Mouse (Mus musculus) thymus, adult 18-20 months (tissue): ENCODE measurements around the gene Mpo.

Experiments
- DNase-seq, 2 experiments: peaks; one replicate each; pipeline ENCODE4 v3.0.0; 2022; ENCODE audit warnings: mixed read lengths in 2 of 2

Gene Mpo

DNA sequence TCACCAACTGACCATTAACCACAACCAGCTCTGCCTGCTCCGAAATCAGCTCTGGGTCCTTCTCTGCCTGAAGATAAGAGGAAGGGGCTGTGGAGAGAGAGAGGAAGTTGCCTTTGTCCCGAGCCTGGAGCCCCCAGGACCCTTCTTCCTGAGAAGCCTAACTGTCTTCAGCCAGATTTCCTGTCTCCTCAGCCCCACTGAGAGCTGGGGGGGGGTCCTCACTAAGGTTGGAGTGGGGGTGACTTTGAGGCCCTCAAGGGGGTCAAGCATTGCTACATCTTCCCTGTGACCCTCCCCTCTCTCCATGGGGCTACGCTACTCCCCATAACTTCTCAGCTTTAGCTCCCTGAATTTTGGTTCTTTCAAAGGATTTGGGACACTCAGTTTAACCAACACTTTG lies at the start of gene Mpo:
Gene Mpo (plus strand): TSS at position 122 of the 400 bp plus-strand sequence.
- no peak for DNase-seq

DNA sequence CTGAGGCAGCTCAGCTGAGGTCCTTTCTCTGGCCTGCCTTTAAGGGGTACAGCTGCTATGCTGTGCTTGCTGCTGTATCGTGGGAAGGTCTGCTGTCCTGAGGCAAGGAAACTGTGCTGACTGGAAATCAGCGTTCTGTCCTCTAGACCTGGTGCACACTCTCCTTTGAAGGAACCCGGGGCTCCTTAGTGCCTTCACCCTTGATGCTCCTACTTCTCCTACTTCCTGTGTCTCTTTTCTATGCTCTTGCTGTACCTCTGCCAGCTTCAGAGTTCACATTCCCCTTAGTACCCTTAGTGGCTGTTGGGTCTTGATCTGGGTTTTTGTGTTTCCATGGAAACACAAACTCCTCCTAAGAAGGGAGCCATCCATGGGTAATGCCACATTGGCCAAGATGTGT lies 49.7 kb upstream of the Mpo start:
- no peak for DNase-seq

DNA sequence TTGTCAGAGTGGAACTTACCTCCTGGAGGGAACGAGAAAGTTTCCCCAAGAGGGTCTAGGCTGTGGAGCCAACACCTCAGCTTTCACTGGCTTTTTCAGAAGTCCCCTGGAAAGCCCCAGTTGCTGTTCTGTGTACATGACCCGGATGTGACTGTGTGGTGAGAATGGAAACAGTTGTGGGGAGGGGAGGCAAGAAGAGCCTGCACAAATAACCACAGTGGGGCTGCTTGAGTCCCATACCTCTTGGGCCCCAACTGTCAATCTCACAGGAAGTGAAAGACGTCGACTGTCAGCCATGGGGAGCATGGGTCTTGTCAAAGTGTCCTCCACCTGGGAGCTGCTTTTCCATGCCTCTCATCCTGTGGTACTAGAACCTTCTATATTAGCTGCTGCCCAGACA lies 48.4 kb upstream of the Mpo start:
- DNase-seq = peak; percentile 70 to 90

DNA sequence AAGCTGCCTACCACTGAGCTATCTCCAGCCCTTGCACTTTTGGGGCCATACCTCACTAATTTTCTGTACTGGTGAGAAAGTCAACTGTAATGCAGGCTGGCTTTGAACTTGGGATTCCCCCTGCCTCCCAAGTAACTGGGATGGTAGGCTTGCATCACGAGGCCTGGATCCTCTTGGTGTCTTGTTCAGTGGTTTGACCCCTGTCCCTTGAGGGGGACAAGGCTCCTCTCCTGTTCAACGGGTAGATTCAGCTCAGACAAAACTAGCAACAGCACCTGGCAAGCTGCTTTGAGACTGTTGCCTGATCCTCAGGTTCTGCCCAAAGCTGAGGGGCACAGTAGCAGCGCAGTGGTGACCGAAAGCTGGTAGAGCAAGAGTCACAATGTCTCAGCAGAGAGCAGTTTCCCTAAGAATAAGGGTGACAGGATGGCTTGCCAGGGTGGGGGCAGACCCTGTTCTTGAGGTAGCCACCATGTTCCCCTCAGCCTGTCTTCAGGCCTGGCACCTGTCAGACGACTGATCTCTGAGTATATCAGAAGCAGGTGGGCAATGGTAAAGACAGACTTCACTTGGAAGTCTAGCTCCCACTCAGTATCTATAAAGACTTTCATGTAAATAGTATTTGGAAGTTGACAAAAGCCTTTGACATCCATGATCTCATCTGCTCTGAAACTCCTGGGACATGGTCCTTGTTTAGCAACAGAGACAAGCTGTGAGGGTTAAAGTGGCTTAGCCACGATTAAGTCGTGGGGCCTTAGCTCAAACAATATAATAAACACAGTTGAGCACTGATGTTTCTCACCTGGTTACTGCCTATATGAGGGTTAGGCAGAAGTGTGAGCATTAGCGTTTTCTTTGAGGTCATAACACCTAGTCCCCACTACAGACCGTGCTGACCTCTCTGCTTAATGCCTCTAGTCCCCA lies 47.5 kb upstream of the Mpo start:
- peak in 1 of 2 experiments; percentile 36 for DNase-seq

DNA sequence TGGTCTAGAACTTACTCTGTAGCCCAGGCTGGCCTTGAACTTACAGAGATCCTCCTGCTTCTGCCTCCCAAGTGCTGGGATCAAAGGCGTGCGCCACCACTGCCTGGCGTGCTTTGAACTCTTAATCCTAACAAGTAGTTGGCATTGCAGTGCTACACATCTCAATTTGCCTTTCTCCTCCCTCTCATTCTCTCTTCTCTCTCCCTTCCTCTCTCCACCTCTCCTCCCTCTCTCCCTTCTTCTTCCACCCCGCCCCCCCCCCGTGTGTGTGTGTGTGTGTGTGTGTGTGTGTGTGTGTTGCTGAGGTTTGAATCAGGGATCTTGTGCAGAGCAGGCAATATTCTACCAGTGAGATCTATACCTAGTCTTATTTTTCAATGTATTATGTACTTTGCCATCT lies 46.1 kb upstream of the Mpo start:
- no peak for DNase-seq

DNA sequence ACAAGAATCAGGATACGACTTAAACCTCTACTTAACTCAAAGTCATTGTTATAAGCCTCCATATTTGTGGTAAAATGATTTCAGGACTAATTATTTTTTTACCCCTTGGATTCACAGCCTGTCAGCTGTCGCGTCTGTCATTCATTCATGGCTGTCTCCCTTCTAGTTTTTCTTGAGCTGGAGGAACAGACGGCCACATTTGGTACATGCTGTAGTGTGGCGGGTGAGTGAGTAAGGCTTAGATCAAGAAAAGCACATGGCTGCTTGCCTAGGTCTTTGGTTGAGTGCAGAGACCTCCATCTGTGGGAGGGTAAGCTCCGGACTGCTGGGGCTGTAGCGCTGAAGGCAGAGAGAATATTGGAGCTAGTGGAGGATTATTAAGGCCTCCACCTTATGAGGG lies 45.7 kb upstream of the Mpo start:
- peak in 1 of 2 experiments; percentile 9 for DNase-seq

DNA sequence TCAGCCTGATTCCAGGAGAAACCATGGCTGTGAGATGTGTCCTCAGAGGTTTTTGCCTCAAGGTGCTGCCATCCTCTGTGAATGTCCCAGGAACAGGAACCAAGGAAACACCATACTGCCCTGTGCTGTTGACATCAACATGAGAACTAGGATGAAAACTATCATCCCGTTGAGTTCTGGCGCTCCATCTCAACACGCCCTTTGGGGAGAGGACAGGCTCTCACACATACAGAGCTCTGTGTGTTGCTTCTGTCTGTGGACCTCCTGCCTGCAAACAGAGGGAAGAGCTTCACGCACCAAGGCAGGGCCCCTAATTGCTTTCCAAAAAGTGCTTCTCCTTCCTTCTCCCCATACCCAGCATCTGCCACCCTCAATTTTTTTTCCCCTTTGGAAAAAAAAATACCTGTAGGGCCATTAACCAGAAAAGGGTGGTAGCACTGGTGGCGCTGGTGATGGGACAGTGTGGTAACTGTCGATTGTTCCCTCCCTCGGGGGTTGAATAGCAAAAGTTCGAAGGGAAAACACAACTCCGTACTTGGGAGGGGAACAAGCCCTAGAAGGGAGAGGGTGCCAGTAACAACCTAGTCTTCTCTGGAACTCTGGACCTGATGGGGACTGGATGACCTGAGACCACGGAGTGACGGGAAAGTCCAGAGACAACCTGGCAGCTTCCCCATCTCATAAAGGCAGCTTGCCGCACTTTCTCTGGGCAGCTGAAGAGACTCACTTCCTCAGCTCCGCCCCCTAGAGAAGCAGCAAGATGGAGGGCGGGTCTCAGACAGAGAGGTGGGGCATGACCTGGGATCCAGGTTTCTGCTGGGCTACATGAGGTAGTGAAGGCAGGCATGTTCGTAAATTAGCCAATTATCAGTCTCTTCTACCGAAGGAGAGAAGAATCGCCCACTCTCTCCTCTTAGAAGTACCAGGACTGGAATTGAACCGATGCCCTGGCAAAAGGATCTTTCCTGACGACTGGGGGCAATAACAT lies 45.0 kb upstream of the Mpo start:
- peak; percentile 82 to 92 for DNase-seq

DNA sequence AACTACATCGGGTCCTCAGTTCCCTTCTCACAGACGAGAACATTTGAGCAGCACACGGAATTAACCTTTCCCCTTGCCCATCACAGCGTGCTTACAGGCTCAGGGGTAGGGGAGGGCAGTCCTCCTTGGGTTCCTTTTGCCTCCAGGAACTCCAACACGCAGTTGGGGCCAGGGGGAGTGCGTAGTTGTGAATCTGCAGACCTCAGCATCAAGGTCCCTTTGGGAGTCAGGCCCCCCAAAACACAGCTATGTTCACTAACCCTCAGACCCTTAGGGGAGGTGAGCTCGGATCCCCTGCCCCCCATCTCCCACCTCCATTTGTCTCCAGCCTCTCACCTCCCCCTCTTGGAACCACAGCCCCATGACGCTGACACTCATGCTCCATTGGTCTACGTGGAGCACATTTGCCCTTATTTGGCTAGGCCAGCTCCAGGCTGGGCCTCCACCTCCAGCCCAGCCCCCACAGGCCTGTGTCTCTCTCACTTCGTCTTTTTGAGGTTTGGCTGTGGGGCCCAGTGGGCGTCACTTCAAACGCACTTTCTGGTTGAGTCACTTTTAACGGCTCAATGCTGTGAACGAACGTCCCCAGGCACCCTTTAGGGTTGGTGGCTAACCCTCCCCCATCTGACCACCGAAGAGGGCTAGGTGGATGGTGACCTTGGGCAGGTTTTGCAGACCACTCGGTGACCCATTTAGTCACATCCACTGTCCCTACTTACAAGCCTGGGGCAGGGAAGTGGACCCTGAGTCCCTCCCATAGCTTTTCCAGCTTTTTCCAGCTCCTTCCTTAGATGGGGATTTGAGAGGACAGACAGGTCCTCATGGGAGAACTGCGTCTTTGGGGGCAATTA lies 44.0 kb upstream of the Mpo start:
- DNase-seq = peak; percentile 89 to 96

DNA sequence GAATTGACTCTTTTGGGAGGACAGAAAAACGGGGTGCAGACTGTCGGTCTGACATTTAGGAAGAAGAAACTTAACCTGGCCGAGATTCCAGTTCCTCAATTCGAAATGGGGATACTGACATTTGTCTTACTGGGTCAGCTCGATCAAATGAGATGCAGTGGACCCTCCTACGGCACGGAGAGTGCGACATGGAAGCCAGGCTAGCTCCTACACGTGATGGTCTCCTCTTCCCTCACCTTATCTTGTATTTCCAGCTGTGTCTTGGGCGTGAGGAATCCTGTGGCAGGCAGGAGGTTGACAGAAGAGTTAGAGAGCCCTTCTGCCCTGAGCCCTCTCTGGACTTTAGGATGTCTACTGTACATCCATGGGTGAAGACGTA lies 43.3 kb upstream of the Mpo start:
- peak in 1 of 2 experiments; percentile 37 for DNase-seq

DNA sequence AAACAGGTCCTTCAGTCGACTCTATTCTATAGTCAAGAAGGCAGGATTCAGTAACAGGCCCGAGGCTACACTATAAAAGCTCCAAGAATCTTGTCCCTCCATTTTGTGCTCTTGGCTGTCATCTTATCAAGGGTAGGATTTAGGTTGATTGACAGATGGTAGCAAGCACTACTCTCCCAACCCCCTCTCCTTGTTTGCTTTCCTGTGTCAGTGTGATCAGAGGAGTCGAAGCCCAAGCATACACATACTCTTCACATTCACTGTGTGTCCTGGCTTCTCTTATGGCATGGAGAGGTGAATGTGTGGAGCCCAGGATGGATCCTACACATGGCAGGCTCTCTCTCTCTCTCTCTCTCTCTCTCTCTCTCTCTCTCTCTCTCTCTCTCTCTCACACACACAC lies 42.9 kb upstream of the Mpo start:
- DNase-seq = peak in 1 of 2 experiments; percentile 70

DNA sequence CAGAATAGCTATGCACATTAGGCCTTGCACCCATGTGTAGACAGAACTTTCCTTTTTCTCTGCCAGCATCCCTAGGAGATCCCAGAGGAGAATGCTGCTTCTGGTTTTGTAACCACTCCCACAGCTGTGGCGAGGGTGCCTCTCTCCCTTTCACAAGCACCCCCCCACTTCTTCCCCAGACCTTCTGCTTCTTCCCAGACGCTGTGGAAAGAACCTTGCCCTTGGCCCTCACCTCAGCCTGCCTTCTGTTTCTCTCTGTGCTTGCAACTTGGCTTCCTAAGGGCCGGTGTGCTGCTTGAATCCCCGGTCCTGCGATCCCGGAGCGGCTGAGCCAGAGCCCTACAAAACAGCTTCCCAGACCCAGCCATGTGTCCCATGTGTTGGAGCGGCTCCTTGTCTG lies 42.4 kb upstream of the Mpo start:
- peak in 1 of 2 experiments; percentile 59 for DNase-seq

DNA sequence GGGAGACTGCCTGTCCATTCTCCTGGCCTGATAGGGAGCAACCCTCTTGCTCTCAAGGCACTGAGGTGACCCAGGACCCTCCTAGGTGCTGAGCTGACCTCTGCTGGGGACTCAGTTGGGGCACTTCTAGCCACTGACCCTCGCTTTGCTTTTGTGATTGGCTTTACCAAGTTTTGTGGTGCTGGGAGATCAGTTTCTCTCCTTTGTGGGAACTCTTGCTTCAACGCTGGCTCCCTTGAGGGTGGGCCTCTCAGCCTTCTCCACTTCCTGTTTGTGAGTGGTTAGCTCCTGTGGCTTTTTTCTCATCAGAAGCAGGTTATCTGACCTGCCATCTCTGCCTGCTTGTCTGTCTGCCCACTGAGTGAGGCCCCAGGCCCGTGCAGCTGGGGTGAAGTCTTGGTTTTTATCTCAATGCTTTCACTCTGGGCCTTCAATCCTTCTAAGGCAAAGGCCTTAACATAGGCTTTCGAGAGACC lies 41.9 kb upstream of the Mpo start:
- peak; percentile 78 to 91 for DNase-seq

DNA sequence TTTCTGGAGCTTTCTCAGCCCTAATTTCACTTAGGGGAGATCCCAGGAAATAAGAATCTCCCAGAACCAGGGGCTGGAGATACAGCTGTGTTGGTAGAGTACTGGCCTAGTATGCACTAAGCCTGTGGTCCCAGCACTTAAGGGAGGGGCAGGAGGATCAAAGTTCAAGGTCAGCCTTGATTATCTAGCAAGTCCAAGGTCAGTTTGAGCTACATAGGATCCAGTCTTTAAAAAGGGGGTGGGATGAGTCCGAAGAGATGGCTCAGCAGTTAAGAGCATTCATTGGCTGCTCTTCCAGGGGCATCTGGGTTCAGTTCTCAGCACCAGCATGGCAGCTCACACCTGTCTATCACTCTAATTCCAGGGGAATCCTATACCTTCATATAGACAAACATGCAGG lies 41.1 kb upstream of the Mpo start:
- no peak for DNase-seq

DNA sequence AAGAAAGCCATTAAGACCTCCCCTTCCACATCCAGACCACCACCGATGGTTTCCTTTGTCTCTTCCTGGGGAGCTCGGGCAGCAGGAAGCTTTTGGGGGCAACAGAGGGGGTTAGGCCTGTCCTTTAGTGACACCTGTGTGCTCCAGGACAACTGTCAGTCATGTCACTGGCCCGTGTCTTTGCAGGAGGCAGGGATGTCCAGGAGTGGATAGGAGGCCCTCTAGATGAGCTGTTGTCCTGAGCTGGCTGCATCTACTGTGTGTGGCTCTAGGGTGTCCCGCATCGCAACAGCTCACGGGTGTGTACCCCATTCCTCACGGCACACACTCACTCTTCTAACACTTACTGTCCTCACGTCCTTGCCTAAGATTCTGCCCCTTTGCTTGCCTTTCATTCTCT lies 40.1 kb upstream of the Mpo start:
- DNase-seq = peak in 1 of 2 experiments; percentile 42

DNA sequence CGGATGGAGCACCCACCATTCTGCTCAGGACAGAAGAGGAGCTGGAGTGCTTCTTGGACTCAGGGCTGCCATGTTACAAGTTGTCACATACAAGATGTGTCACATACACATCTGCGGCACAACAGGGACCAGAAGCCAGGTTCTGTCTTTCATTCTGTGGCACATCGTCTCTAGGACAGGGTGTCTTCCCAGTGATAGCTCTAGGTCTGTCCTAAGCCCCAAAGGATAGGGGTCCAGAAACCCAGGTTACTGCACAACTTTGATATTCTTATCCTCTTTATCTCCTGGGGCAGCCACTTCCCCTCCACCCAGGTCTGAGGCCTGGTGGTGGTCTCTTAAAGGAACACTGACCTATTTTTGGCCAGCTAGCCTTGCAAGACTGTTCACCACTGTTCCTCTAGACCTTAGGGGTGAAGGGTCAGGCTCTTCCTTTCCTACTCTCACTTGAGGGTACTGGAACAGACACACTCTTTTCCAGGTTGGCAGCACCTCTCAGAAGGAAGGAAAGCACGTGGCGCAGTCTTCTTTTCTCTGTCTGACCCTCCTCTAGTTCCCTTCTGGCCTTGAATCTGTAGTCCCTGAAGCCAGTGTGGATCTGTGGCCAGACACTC lies 39.4 kb upstream of the Mpo start:
- peak in 1 of 2 experiments; percentile 40 for DNase-seq

DNA sequence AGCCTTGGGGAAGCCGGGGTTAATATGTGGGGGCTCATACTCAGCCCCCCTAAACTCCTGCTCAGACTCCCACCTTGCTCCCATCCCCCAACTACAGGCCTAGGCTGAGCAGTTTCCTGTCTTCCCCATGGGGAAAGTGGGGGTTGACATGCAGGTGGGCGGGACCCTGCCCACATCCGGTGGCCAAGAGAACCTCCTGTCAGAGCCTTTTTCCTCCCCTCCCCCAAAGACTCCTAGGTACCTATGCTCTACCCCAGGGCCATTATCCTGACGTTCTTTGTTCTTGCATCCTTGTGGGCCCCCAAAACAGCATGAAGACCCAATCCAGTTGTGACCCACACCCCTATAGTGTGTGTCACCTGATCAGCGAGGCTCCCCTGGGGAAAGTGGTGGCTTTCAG lies 38.8 kb upstream of the Mpo start:
- DNase-seq = peak; percentile 91 to 95

DNA sequence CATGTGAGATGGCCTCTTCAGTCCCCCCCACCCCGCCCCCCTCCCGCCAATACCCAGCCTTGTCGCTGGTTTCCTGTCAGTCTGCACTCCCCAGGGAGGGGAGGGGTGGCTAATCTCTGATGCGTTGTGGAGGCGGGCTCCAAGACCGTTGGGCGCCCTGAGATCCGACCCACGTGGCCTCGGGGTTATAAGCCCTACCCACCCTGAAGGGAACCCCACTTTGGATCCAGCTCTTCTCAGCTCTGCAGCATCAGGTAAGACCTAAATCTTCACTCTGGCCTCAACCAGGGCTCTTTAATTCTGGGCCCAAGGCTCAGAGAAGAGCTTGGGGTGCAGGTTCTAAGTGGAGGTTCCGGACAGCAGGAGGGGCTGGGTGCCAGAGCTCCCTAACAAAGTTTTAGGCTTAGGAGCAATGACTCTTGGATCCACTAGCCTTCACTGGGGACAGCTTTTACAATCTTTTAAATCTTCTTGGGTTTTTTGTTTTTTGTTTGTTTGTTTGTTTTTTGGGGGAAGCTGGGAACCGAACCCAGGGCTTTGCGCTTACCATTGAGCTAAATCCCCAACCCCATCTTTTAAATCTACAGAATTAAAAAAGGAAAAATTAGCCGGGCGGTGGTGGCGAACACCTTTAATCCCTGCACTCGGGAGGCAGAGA lies 37.9 kb upstream of the Mpo start:
- peak; percentile 96 to 99 for DNase-seq

DNA sequence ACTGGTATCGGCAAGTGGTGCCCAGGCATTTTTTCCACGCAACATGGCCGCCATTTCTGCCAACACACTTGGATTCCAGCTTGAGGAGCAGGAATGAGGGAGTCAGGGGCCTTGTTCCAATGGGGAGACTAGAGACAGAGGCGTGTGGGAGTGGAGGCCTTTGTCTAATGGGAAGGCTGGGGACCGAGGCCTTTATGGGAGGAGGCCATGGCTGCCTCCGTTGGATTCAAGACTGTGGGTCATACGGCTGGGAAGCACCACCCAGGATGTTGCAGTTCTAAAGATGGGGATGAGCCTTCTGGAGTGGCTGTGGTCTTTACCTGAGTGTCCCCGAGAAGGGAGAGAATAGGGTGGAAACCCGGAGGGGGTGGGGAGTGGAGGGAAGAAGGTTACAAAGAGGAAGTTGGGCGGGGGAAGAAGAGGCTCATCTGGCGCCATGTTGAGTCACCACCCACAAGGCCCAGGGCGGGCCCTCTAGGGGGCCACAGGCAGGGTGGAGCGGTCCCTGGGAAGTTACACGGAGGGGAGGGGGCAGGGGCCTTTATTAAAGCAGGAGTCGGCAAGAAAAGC lies 37.0 kb upstream of the Mpo start:
- peak; percentile 75 to 87 for DNase-seq

DNA sequence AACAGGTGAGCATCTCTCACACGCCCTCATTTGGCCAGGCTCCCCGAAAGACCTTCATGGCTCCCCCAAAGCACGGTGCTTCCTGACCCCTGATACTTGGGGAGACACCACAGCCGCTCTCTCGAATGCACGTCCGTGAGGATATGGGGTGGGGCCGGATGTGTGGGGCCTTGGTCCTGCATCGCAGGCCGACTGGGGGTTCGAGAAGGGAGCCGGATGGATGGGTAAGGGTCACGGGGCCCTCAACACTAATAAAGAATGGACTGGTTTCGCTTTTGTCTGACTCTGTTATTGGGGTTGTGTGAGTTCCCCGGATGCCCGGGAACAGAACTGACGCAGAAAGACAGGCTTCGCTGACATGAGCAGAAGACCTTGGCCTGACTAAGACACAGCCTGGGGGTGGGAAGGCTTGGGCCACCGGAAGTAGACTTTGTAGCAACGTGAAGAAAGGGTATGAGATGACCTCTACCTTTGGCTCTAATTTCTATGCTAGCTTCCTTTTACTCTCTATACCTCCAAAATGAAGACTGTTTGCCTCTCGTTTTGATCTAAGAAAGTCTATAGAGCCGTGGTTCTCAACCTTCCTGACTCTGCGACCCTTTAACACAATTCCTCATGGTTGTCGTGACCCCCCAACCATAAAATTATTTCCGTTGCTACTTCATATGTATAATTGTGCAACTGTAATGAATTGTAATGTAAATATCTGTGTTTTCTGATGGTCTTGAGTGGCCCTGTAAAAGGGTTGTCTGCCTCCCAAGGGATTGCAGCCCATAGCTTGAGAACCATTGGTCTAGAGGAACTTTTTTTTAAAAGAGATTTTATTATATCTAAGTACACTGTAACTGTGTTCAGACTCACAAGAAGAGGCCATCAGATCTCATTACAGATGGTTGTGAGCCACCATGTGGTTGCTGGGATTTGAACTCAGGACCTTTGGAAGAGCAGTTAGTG lies 36.1 kb upstream of the Mpo start:
- DNase-seq = peak in 1 of 2 experiments; percentile 69
